Mouse (Mus musculus) right cerebral cortex, adult 18-20 months (tissue): ENCODE measurements around the gene Cpt1a.
A peak's percentile ranks its signal among the peaks of the same experiment; 100 is the strongest.

Experiments
- DNase-seq: peaks from one replicate; pipeline ENCODE4 v3.0.0; 2022; ENCODE audit warnings: mixed read lengths

Cpt1a gene

DNA sequence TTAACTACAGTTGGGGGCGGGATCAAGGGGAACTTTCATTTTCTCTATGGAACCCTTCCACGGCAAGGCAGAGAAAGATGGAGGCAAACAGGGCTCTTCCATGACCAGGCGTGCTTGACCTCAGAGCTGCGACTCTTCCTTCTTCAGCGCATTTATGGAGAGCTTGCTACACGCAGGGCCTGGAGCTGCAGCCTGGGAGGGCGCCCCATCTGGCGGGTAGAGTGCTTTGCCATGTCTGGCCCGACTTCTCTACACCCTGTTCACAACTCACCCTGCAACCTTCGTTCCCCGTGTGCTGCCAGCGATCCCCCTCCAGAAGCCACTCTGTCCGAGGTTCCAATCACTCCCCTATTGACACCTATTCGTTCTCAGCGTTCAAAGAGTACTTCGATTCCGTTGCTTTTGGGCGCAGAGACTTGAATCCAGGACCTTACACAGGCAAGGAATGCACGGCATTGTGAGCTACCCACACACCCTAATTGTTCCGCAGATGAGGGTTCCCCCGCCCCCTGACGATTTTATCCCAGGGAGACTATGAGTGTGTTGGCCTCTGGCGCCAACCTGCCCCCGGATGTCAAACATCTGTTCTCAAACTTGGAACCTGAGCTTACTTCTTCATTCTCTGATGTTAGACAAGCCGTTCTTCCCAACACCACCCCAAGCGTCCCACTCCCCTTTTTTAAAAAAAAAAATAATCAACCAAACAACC lies at the start of gene Cpt1a:
TSS of gene Cpt1a (plus strand) at position 74 of the 709 bp plus-strand sequence.
- no peak for DNase-seq

DNA sequence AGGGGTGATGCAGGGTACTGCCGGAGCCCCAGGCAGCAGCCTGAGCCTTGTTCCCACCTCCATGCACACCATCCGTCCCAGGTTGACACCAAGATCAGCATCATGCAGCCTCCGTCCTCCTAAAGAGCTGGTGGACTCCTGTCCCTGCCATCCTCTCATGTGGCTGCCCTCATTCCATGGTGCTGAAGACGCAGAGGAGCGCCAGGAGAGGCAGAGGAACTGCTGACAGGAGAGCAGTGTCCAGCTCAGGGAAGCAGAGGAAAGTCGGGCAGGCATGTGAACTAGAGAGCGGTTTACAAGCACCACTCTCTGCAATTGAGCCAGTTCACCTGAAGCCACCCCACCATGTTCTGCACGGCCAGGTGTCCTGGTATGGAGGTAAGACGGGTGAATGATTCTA lies 48.8 kb upstream of the Cpt1a start:
- no peak for DNase-seq

DNA sequence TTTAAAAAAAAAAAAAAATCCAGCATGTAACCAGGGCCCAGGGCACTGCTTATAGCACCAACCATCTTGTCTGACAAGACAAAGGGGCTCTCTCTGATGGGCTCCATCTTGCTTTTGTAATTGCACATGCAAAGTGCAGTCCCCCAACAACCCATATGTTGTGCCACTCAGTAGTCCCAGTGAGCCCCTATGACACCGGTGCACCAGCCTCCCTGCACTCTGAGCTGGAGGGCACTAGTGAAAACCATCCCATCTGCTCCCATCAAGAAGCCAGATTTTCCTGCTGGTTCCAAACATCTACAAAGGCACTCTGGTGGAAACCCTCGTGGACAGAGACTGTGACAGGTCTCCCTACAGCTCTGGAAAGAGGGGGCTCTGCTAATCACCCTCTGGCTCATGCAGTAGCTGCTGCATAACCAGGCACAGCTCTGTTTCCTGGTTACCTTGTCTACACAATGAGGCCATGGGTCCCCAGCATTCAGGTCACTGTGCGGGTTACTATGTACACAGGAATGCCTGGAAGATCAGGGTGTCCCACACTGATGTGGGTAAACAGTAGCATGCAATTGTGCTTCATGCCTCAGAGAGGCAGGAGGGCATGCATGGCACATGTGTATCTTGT lies 46.3 kb upstream of the Cpt1a start:
- DNase-seq = no peak

DNA sequence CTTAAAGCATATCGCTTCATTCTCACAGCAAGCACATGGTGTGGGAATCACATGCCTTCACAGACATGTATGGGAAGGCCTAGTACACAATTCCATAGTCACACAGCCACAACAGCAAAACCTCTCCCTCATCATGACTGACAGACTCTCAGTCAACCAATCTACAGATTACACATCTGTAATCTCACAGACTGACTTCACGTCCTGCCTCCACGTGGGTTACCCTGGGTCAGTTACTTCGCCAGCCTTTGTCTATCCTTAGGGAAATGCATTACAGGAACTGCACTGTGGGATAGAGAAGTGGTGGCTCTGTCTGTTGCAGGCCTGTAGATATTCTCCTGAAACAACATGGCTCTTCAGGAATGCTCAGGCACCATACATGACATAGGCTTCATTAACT lies 40.2 kb upstream of the Cpt1a start:
- no peak for DNase-seq

DNA sequence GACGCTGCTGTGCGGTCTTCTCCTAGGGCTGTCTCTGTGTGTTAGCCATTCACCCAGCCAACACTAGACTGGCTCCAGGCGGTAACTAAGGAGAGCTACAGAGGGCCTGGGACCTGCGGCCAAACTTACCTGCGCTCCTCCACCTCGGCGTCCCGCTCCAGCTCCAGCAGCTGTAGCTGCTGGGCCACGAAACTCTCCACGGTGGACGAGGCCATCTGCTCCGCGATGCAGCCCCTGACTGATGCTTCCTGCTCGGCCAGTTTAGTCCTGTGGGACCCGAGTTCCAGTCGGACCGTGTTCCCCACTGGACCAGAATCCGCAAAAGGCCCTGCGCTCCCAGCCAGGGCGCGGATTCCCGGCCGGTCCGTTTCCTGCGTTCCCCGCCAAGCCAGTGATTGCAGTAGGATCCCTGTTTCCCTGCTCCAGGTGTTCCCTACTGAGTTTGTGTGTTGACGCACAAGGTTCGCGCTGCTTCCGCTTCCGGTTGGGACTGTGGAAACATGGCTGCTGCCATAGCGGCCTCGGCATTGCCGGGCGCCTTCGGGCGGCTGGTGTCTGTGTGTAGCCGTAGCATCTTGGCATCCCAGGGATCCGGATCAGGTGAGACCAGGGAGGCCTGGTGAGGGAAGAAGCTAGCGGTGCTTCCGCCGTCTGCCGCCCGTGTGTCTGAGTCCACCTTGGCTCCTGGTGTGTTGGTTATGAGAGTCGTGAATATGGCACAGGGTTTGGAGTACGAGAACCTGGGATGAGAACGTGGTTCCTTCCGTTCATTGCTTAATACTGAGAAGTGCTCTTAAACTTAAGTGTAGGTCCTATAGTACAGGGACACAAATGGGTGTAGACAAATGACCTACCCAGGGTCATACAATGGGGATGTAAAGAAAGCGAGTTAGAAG lies 39.3 kb upstream of the Cpt1a start, which contains the start of the genes Mrpl21 and Ighmbp2:
TSS of gene Mrpl21 (plus strand) at position 330 of the 896 bp plus-strand sequence.
TSS of gene Ighmbp2 (minus strand) at position 446 of the 896 bp plus-strand sequence.
- peak; percentile 92 for DNase-seq

DNA sequence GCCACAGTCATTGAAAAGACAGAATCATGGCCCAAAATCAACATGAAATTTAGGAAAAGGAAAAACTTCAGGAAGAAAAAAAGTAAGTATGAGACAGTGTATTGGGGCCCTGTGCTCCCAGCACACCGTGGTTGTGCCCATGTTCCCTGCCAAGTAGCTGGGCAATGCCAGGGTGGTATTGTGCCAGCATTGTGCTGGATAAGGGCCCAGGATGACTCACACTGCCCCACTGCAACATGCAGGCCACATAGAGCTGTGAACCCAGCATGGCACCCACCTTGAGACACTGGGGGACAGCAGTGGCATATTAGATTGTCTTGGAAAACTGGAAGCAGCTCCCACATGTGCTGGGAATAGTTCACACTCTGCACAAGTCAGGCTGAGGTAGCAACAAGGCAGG lies 33.1 kb upstream of the Cpt1a start:
- no peak for DNase-seq

DNA sequence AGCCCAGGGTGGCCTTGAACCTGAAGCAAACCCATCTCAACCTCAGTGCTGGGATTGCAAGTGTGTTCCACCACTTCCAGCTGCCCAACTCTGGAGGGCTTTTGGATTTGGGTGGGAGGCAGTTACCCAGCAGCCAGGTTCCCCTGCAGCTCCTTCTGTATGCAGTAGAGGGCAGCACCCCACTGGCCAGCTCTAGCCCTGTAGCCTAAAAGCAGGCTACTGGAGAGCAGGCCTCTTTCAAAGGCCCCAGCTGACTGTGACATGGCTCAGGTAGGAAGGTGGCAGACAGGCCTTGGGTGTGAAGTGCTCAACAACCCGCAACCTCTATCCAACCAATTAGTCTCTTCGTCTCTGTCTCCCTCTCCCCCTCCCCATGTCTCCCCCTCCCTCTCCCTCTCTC lies 30.1 kb upstream of the Cpt1a start:
- DNase-seq = peak; percentile 48

DNA sequence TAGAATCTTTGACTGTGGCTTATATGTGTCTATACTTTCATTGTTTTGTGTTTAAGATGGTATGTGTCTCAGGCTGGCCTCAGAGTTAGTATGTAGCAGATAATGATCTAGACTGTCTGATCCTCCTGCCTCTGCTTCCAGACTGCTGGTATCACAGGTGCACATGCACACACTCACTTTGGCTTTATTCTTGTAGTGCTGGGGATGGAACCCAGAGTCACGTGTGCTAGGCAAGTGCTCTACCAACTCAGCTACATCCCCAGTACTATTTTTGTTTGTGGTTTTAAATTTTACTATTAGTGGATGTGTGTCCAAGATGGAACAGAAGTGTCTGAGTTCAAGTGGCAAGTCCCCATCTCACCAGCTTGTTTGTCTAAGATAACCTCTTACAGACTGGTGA lies 29.1 kb upstream of the Cpt1a start:
- DNase-seq = no peak

DNA sequence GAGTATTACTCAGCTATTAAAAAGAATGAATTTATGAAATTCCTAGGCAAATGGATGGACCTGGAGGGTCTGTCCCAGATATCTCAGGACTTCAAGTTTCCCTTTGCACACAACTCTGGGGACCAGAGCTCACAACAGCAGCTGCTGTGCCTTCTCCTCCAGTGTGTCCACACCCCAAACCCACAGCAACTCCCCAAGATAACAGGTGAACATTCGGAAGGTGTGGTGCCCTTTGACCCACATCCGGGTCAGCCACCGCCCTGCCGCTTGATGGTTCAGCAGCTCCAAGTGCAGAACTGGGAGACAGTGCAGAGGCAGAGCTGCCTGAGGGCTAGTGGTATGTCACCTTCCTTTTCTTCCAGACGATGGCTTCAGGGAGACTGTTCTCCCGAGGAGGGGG lies 26.9 kb upstream of the Cpt1a start:
- no peak for DNase-seq

DNA sequence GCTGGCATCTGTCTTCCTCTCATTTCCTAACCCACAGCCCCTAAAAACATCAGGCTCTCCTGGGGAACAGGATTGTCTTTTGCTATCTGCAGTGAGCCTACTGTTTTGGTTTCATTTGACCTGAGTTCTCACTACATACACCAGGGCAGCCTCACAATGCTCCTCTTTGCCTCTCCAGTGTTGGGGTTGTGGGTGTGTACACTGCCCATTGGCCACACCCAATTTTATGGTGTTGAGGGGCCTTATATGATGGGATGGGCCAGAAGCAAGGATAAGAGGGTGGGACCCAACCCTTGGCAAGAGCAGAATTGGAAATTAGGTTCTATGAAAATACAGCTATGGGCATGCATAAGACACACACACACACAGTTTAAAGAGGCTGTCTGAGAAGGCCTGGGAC lies 25.1 kb upstream of the Cpt1a start:
- DNase-seq = no peak

DNA sequence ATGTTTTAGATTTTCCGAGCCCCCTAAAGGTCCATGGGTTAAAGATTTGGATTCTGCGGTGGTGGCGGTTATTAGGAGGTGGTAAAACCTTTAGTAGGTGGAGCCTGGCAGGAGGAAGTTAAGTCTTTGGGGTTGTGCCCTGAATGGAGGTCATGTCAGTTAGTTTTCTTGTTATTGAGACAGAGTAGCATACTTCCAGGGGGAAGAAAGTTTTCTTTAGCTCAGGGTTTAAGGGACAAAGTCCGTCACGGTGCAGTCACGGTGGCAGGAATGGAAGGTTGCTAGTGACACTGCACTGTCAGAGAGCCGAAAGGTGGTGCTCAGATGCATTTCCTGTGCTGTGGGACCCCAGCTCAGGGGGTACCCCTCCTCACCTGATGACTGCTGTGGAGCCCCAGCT lies 24.4 kb upstream of the Cpt1a start:
- no peak for DNase-seq

DNA sequence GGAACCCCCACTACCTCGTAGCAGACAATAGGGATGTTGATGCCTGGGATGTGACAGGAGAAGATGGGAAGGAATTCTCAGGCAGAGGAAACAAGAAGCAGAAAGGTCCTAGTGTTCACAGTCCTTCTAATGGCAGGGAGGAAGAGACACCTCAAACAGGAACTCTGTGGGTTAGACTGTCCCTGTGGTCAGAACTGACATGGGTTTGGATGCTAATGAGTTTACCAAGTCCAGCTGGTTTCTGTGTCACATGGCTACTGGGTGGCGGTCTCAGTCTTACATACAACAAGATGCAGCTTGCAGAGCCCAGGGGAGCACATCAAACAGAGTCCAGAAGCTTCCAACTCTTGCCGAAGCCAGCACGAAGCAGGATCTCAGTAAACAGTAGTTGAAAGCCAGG lies 18.1 kb upstream of the Cpt1a start:
- no peak for DNase-seq

DNA sequence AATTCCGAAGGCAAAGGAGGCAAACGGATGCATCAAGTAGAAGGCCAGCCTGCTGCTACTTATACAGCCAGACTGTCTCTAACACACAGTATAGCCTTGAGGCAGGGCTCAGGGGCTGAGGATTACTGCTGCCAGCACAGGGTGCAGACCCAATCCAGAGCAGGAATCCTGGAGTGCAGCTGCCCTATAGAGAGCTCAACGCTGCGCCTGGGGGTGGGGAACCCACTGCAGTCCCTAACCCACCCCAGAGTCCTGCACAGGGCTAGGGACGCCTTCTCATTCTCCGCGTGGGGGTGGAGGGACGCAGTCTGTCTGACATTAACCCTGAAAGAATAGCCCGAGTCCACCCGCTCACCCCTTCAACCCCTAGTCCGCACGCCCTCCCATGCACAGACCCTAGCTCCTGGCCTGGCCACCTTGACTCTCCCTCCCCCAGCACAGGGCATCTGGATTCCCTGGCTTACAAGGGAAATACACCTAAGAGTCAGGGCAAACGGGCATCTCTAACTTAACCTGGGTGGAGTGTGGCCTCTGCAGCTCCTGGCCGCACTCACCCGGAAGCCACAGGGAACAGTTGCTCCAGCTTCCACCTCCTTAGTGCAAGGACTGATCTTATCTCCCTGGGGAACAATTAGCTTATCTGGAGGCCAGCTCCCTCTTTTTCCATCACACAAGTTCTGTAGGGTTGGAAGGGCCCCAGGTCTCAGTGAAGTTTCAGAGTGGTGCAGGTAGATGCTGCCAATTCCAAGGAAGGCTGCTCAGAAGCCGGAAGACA lies 14.8 kb upstream of the Cpt1a start:
- no peak for DNase-seq

DNA sequence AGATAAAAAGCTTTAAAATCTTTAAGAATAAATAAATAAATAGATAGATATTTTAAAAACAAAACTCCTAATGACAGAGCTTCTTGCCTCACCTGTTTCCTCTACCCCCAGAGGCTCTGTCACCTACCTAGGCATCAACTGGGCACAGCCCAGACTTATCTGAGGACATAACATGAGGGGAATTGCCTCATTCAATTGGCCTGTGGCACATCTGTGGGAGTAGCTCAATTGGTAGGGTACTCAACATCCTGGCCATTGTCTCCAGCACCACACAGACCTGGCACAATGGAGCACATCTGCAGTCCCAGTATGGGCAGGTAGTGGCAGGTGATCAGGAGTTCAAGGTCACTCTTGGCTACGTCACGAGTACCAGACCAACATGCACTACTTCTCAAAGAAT lies 2.8 kb upstream of the Cpt1a start:
- no peak for DNase-seq

DNA sequence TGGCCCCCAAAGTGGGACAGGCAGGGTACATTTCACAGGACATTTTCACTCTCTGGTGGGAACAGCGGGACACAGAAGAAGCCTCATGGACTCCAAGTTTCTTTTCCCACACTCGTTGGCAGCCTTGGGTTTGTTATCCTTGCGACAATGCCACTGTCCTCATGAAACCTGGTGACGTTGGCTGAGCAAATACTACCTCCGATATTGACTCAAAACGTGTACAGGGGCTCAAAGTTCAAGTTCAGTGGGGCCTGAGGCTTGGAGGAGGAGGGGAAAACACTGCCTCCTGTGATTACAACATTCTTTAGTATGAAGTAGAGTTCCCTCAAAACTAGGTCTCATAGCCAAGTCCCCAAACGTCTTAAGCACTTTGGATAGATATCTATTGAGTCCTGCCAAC lies 2.0 kb upstream of the Cpt1a start:
- no peak for DNase-seq

DNA sequence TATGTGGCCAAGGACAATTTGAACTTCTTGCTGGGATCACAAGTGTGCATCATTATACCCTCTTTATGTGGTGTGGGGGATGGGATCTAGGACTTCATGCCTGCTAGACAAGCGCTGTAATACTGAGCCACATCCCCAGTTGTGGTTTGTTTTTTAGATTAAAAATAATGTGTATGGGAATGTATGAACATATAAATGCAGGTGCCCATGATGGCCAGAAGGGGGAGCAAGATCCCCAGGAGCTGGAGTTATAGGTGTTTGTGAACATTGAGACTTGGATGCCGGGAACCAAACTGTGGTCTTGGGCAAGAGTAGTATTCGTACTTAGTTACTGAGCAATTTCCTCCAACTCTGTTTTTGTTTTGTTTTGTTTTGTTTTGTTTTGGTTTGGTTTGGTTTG lies 1.3 kb upstream of the Cpt1a start:
- no peak for DNase-seq

DNA sequence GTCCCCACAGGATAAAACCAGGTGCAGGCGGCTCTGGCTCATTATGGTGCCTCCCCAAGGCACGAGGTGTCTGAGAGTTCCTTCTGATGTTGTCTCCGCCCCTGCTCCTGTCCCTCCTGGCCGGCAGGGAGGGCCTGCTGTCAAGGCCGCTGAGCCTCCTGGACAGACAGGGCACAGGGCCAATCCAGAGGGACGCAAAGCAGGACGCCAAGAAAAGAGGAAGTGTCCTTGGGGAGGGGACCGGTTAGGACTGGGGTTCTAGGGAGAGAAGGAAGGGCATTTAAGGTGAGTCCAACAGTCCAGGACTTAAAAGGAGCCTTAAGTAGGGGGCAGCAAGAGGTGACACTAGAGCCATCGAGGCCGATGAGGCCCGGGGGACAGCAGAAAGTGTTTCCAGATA lies 517 bp upstream of the Cpt1a start:
- DNase-seq = no peak

DNA sequence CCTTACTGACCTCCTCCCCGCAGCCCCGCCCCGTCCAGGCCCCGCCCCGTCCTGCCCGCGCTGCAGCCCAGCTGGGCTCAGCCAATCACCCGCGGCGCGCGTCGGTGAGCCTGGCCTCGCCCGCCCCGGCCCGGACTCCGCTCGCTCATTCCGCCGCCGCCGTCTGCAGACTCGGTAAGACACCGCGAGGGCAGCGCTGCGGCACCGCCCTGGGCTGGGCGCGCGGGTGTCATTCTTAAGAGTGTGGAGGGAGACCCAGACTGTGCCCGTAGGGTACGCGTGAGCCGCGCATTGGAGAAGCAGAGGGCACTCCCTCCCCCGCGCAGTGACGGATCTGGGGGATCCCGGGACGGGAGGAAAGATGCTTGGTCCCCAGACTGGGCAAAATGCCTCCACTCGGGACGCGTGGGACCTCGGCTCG lies 1.1 kb downstream of the Cpt1a start:
- peak; percentile 59 for DNase-seq

DNA sequence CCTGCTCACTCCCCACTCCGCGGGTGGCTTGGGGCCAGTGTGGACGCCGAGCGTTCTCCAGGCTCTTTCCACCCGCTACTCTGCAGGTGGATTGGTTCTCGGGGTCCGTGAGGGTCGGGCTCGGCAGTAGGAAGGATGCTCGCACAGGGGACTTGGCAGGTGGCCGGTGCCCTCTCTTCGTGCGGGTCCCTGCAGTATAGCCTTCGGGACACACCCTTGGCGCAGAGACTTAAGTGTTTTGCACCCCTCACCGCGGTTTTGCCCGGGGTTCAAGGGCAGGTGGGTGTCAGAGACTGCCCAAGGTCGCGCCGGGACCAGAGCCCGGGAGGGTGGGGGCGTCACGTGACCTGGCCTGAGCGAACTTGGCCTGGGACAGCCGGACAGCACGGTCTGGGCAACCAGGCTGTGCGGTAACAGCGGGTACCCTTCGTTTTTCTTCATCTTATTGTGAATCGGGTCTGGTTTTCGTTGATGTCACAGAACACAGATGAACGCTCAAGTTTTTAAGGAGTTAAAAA lies 1.7 kb downstream of the Cpt1a start:
- no peak for DNase-seq

DNA sequence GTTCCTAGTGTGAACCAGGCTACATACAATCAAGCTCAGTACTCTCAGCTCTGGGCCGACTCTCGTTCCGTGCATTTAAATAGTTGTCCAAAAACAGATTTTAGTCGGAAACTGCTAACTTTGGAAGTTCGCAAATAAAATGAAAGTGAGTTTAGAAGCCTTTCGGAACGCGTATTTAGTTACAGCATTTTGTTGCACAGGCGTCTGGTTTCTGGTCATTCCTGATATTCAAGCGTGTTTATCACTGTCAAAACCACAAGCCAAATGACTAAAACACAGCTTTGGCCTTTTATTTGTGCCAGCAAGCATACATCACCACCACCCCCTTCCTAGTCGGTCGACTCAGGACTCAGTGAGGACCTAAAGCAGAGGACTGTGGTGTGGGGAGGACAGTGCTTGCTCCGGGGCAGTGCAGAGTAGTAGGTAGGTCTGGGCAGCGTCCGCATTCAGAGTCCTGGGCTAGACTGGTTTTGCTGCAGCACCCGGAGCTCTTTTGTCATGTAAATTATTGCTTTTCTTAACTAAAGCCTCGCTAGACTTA lies 2.2 kb downstream of the Cpt1a start:
- DNase-seq = no peak

DNA sequence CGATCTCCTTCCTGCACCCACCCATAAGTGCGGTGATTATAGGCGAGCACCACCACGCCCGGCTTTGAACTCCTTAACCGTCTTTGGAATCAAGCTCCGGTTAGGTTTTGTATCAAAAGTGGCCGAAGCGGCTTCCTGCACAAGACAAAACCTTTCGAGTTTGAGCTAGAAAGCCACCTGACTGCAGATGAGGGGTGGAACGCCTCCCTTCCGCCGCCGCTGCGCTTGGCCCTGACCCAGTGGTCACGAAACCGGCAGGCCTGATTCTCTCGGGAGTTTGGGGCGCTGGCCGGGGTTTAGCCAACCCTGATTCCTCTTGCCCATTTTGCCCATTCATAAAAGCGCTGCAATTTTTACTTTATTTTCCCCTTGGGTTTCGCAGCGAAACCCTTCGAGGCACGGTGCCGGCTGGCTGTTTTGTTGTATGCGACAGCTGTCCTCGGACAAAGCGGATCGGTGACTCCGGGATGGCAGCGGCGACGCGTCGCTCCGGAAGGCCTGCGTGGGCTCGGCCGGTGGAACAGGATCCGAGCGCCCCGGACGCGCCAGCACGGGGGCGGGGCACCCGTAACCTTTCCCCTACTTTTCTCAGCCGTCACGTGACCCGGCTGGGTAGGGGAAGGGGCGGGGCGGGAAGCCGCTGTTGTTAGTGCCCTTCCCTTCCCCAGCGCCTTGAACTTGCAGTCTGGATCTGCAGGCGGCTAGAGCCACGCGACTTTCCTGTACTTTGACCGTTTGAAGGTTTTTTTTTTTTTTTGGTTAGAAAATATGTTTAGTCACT lies 3.0 kb downstream of the Cpt1a start:
- DNase-seq = peak; percentile 61
